Comparison of ENCODE assay signal across 21 mouse cellular contexts in genomic region chr14:68744661-68745060, GRCm38 (mm10).
DNase-seq lines count a peak whose midpoint lies in the region; TF ChIP-seq lines count a peak whose summit lies in the region.
"Had no signal": no experiment of that assay in that cellular context is flagged by ENCODE, and none has a peak within 500 bp of the region (broad histone marks: within the 10 kb centered on the region; RNA-seq: fewer than 3 reads in every experiment).

No protein-coding gene starts in this region.

- H3K4me3 ChIP-seq in myocyte, result no peak overlapping the region
- H3K4me3 ChIP-seq: forebrain, embryonic 12.5 days; forebrain, embryonic 15.5 days; heart, embryonic 12.5 days; heart, embryonic 15.5 days; hindbrain, embryonic 10.5 days; hindbrain, embryonic 13.5 days had no signal

- no peak overlapping the region for H3ac ChIP-seq in myocyte (ENCODE audit: control insufficient read depth, insufficient read length)

- H3K79me2 ChIP-seq in myocyte (ENCODE audit: control insufficient read depth, insufficient read depth), result no peaks in the 10 kb centered on the region

- TF ChIP-seq POLR2A in myocyte (IDR thresholded peaks at IDR 0.05; ENCODE audit: insufficient read length, low read depth), result no peak

- H3K36me3 ChIP-seq in myocyte (ENCODE audit: control insufficient read depth, insufficient read depth), result no peaks in the 10 kb centered on the region
- H3K36me3 ChIP-seq: forebrain, embryonic 12.5 days; forebrain, embryonic 15.5 days; heart, embryonic 12.5 days; heart, embryonic 15.5 days; hindbrain, embryonic 10.5 days; hindbrain, embryonic 13.5 days had no signal

- H3K27me3 ChIP-seq in myocyte (ENCODE audit: control insufficient read depth, insufficient read depth, insufficient read length), result no peaks in the 10 kb centered on the region
- H3K27me3 ChIP-seq: forebrain, embryonic 12.5 days; forebrain, embryonic 15.5 days; heart, embryonic 12.5 days; heart, embryonic 15.5 days; hindbrain, embryonic 13.5 days had no signal

- peak overlapping the region; percentile 2 for H3K4me2 ChIP-seq in myocyte (ENCODE audit: low read depth)
- H3K4me2 ChIP-seq: forebrain, embryonic 12.5 days; forebrain, embryonic 15.5 days; heart, embryonic 12.5 days; heart, embryonic 15.5 days; hindbrain, embryonic 13.5 days had no signal

- DNase-seq in heart, adult 11 months, result peak; percentile 41
- DNase-seq in heart, adult 18-20 months, result no peak
- DNase-seq in NIH3T3 (ENCODE audit: low read depth), result peak; percentile 41
- no peak for DNase-seq in ovary, adult 18-20 months (ENCODE audit: low spot score)
- DNase-seq in layer of hippocampus, adult 18-20 months (ENCODE audit: low spot score in 2 of 2), result no peak
- DNase-seq: adrenal gland, adult 8-10 months; adrenal gland, postnatal 25 days; cerebellum, adult 11-12 months; cerebellum, adult 8-10 months; cerebellum, postnatal 10 days; gastrocnemius, postnatal 36 days; heart, postnatal 10 days; heart, postnatal 36 days; kidney, adult 2 months had no signal

TF ChIP-seq in myocyte, 11 proteins besides CTCF, POLR2A, EP300 and RAD21:
- TF ChIP-seq SRF (IDR thresholded peaks at IDR 0.05; ENCODE audit: control insufficient read depth, insufficient read length, low read depth), result no peak
- TF ChIP-seq REST (IDR thresholded peaks at IDR 0.05; ENCODE audit: insufficient read depth, insufficient read length), result no peak
- TF ChIP-seq E2F4 (IDR thresholded peaks at IDR 0.05; ENCODE audit: insufficient read depth), result no peak
- no peak for TF ChIP-seq TCF12 (IDR thresholded peaks at IDR 0.05; ENCODE audit: insufficient read depth, poor library complexity, severe bottlenecking)
- TF ChIP-seq USF1 (IDR thresholded peaks at IDR 0.05; ENCODE audit: low read depth), result no peak
- no peak for TF ChIP-seq POLR2AphosphoS2 (IDR thresholded peaks at IDR 0.05; ENCODE audit: insufficient read length, low read depth)
- TF ChIP-seq CEBPB (IDR thresholded peaks at IDR 0.05; ENCODE audit: insufficient read depth, poor library complexity, severe bottlenecking), result no peak
- no peak for TF ChIP-seq MAX (IDR thresholded peaks at IDR 0.05; ENCODE audit: low read depth)
- no peak for TF ChIP-seq TCF3 (IDR thresholded peaks at IDR 0.05; ENCODE audit: insufficient read length, low read depth)
- TF ChIP-seq MYOG (IDR thresholded peaks at IDR 0.05; ENCODE audit: control insufficient read depth in 1 of 3, insufficient read depth in 1 of 3, insufficient read length in 2 of 3, low read depth in 2 of 3), result no peak
- TF ChIP-seq MYOD1 (IDR thresholded peaks at IDR 0.05; ENCODE audit: control insufficient read depth in 1 of 3, insufficient read length in 2 of 3, low read depth in 2 of 3), result no peak

Comparison
In these comparisons a context has a peak if more than half of its experiments do, and no peak if none do; other contexts are left out.
1. DNase-seq: peak in heart, adult 11 months (single experiment) and NIH3T3 (single experiment); none in heart, adult 18-20 months (0 of 2), ovary, adult 18-20 months (single experiment) and layer of hippocampus, adult 18-20 months (0 of 2).